10 mouse cellular contexts compared by ENCODE assay signal in the genomic region with DNA sequence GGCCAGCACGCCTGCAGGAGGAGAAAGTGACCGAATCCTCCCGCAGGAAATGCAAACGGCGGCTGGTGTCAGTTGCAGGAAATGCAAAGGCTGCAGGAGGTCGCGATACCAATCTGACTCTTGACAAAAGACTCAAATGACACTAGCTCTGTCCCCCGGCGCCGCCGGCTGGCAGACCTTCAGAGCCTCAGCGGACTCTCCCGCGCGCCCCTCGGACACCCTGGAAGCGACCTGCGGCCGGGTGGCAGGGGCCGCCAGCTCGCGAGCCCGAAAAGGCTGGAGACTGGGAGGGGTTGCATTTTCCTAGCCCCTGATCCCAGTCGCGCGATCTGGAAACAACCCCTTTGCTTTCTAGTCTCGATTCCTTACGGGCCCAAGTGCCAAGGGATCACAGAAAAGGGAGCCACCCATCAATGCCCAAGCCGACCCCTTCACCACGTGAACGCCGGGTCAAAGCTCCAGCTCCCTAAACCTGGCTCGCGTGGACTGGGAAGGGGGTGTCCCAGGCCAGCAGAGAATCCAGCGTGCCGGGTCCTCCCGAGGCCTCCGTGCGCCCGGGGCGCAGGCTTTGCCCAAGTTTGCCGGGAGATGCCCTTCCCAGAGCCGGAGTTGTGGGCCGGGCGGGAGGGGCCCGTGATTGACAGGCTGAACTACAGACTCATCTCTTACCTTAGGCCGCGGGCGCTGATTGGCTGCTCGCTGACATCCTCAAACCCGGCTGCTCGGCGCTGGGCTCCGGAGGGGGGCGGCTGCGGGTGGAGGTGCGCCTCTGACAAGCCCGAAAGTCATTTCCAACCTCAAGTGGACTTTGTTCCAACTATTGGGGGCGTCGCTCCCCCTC. TPM values are rescaled to one million over a fixed set of nuclear protein-coding genes. Genes with fewer than 3 reads are reported as not detected.
DNase-seq lines count a peak whose midpoint lies in the region; ATAC-seq lines count a peak whose summit lies in the region.
"Had no signal": no experiment of that assay in that cellular context is flagged by ENCODE, and none has a peak within 500 bp of the region (broad histone marks: within the 10 kb centered on the region; RNA-seq: fewer than 3 reads in every experiment).

TSS of gene Wnt3 (plus strand) at position 764 of the 841 bp plus-strand sequence.

- no peaks in the 10 kb centered on the region for H3K36me3 ChIP-seq in heart, embryonic 16.5 days (ENCODE audit: control insufficient read depth, insufficient read depth)
- H3K36me3 ChIP-seq in forebrain, embryonic 13.5 days (ENCODE audit: poor library complexity, severe bottlenecking): no peaks in the 10 kb centered on the region
- no peaks in the 10 kb centered on the region for H3K36me3 ChIP-seq in liver, embryonic 13.5 days

- H3K9me3 ChIP-seq in heart, embryonic 16.5 days (replicated peaks; ENCODE audit: control insufficient read depth, low read length): no peaks in the 10 kb centered on the region
- H3K9me3 ChIP-seq in forebrain, embryonic 13.5 days (replicated peaks): no peaks in the 10 kb centered on the region
- H3K9me3 ChIP-seq in liver, embryonic 13.5 days (replicated peaks): no peaks in the 10 kb centered on the region

- no peak within 1 kb of the TSS for H3K9ac ChIP-seq in heart, embryonic 16.5 days (ENCODE audit: low read length)
- peak within 1 kb of the TSS; percentile 53 for H3K9ac ChIP-seq in forebrain, embryonic 13.5 days
- no peak within 1 kb of the TSS for H3K9ac ChIP-seq in liver, embryonic 13.5 days

- WGBS in heart, embryonic 16.5 days: under 1% methylated on average over 60 of the region's 60 CpGs
- WGBS in forebrain, embryonic 13.5 days: under 1% methylated on average over 60 of the region's 60 CpGs
- 2% methylated on average over 60 of the region's 60 CpGs for WGBS in liver, embryonic 13.5 days (ENCODE audit: insufficient replicate concordance)

- peak within 1 kb of the TSS; percentile 36 for H3K4me3 ChIP-seq in heart, embryonic 16.5 days (ENCODE audit: low read length)
- peak within 1 kb of the TSS; percentile 42 for H3K4me3 ChIP-seq in forebrain, embryonic 13.5 days
- H3K4me3 ChIP-seq in liver, embryonic 13.5 days (replicated peaks): peak within 1 kb of the TSS; percentile 31

- no peak within 1 kb of the TSS for H3K27ac ChIP-seq in heart, embryonic 16.5 days (ENCODE audit: low read length)
- H3K27ac ChIP-seq in forebrain, embryonic 13.5 days: no peak within 1 kb of the TSS
- no peak within 1 kb of the TSS for H3K27ac ChIP-seq in liver, embryonic 13.5 days
- H3K27ac ChIP-seq: macrophage had no signal

- peaks cover 90% of the 10 kb centered on the region for H3K27me3 ChIP-seq in heart, embryonic 16.5 days (ENCODE audit: control insufficient read depth, insufficient read depth, low read length)
- peaks cover 94% of the 10 kb centered on the region for H3K27me3 ChIP-seq in forebrain, embryonic 13.5 days
- peaks cover 93% of the 10 kb centered on the region for H3K27me3 ChIP-seq in liver, embryonic 13.5 days

- intact Hi-C loops in heart, postnatal 10 days (cut with DNase I): no loop called here

- peaks cover 8% of the 10 kb centered on the region for H3K4me1 ChIP-seq in heart, embryonic 16.5 days (ENCODE audit: control insufficient read depth, insufficient read depth, low read length)
- peaks cover 36% of the 10 kb centered on the region for H3K4me1 ChIP-seq in forebrain, embryonic 13.5 days
- peaks cover 12% of the 10 kb centered on the region for H3K4me1 ChIP-seq in liver, embryonic 13.5 days (replicated peaks)

- ATAC-seq in heart, embryonic 16.5 days (replicated peaks; ENCODE audit: extremely low read depth, insufficient read depth, low FRiP score): no peak
- ATAC-seq in activated CD4-positive, CD25-positive, alpha-beta regulatory T cell, adult 4 months: peak; percentile 61
- peak; percentile 79; the same call in 1 of the 2 replicates for ATAC-seq in forebrain, embryonic 13.5 days
- no peak for ATAC-seq in liver, embryonic 13.5 days (ENCODE audit: low read depth)
- ATAC-seq: Patski had no signal

- no peak for DNase-seq in heart, postnatal 10 days
- DNase-seq in liver, embryonic 13.5 days: no peak
- DNase-seq in testis, postnatal 14 days (ENCODE audit: low spot score): peak; percentile 25
- DNase-seq in right cerebral cortex, postnatal 4 days: no peak
- no peak for DNase-seq in urinary bladder, adult 2 months (ENCODE audit: low spot score)

- peak within 1 kb of the TSS; percentile 51 for H3K4me2 ChIP-seq in heart, embryonic 16.5 days (ENCODE audit: low read depth, low read length)
- peak within 1 kb of the TSS; percentile 66 for H3K4me2 ChIP-seq in forebrain, embryonic 13.5 days
- peak within 1 kb of the TSS; percentile 38 for H3K4me2 ChIP-seq in liver, embryonic 13.5 days

RNA-seq across cellular contexts. Expression of gene Wnt3, which starts in this region (rescaled TPM):
- not detected in 2 replicates for polyA plus RNA-seq in heart, embryonic 16.5 days (2015; fragmentation: Nextera tagmentation; extraction: Ambion mirVana)
- not detected for total RNA-seq in heart, postnatal 10 days (2021)
- 1 to 10 TPM; 1.4 to 2.9 TPM for polyA plus RNA-seq in activated CD4-positive, CD25-positive, alpha-beta regulatory T cell, adult 4 months (2017; shearing (Covaris generic))
- 6.5 TPM in 2 replicates for polyA plus RNA-seq in forebrain, embryonic 13.5 days (2015; fragmentation: Nextera tagmentation; extraction: Ambion mirVana)
- polyA plus RNA-seq in liver, embryonic 13.5 days (2015; fragmentation: Nextera tagmentation; extraction: Ambion mirVana): 0.05 and 0.10 TPM in 2 replicates
- polyA plus RNA-seq in urinary bladder, adult 2 months (2012; rRNA removed): not detected in 2 replicates
- polyA plus RNA-seq: macrophage, Patski had no signal

Comparison
In these comparisons a context has a peak if more than half of its experiments do, and no peak if none do; other contexts are left out.
1. ATAC-seq: peak in activated CD4-positive, CD25-positive, alpha-beta regulatory T cell, adult 4 months (single experiment) and forebrain, embryonic 13.5 days (single experiment); none in heart, embryonic 16.5 days (single experiment) and liver, embryonic 13.5 days (single experiment).
2. Peak in every context shown above with its lines, with median percentiles within 50 percentile points of each other: H3K4me2 ChIP-seq and H3K4me3 ChIP-seq.